Mouse (Mus musculus) naive thymus-derived CD4-positive, alpha-beta T cell, adult 2 months (primary cell): Measurements from ENCODE around the gene Fbln2.

Source experiments
- DNase-seq: peaks from one replicate; pipeline ENCODE4 v3.0.0-alpha.2; 2011; ENCODE audit warnings: low read depth

Gene Fbln2

DNA sequence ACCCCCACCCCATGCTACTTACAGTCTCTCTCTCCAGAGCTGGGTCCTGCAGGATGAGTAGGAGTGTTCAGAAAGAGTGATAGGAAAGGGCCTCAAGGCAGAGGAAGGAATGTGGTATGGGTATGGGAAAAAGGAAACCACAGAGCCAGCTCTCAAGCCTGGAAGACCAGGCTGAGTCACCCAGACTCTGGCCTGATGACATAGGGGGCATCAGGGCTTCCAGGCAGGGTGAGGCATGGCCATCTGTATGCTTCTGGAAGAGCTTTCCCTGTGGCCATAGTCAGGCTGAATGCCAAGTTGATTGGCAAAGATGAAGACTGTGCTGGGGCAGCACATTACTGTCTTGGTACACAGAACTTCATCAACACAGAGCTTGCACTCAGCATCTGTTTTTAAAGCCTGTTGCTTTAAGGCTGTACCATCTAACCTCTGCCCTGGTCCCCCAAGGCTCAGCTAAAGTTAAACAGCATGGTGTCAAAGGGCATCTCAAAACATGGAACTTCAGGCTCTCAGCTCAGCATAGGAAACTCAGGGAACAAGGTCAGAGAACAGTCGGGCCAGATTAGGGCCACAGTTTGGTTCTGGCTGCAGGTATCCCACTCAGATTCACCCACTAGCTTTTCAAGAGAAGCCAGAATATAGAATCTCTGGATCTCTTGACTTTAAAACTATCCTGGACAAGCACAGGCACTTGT is 19.3 kb upstream of the Fbln2 start:
- DNase-seq: no peak

DNA sequence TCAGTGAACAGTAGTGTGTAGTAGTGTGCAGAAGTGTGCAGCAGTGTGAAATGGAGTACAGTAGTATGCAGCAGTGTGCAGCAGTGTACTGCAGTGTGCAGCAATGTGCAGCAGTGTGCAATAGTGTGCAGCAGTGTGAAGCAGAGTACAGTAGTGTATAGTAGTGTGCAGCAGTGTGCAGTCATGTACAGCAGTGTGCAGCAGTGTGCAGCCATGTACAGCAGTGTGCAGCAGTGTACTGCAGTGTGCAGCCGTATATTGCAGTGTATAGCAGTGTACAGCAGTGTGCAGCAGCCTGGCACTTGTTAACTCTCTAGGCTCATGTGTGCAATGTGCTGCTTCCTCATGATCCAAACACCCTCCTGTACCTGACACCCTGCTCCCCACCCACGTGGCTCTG is 13.8 kb upstream of the Fbln2 start:
- DNase-seq: no peak

GRCm38 (mm10) chr6:91200429-91201188 is 11.6 kb upstream of the Fbln2 start:
- no peak for DNase-seq

- no peak for DNase-seq
Measured at GRCm38 (mm10) chr6:91201881-91202341, 10.3 kb upstream of the Fbln2 start.

GRCm38 (mm10) chr6:91202571-91202970 is 9.7 kb upstream of the Fbln2 start:
- DNase-seq: no peak

DNA sequence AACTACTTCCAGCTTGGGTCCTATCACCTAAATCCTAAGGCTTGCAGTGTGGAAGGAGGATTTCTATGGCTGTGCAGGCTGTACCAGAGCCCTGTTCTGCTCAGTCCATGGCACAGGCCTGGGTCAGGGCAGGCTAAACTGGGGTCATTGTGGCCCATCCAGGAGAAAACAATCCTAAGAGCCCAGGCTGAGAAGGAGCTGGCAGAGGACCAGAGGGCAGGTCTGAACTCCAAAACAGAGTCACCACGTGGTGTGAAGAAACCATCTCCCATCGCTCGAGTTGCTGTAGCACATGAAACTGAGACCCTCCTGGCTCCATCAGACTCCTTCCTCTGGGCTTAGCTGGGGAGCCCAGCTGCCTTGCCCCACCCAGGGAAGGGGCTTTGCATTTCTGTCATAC is 6.9 kb upstream of the Fbln2 start:
- no peak for DNase-seq

GRCm38 (mm10) chr6:91205791-91206190 is 6.5 kb upstream of the Fbln2 start:
- no peak for DNase-seq

DNA sequence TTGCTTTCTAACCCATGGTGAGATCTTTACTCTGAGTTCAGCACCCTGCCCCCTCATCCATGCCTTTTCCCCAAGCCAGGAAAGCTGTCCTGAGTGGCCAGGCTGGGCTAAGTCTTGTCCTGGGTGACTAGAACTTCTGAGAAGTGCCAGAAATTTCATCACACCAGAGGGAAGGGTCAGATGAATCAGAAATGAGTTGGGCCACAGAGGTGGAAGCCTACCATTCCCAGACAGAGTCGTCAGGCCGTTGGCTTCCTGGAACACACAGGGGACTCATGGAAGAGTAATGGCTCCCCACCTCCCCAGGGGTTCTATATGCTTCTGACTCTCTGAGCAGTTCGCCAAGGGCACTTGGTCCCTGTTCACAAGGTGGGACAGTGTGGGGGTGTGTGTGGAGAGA is 4.8 kb upstream of the Fbln2 start:
- DNase-seq: no peak

DNA sequence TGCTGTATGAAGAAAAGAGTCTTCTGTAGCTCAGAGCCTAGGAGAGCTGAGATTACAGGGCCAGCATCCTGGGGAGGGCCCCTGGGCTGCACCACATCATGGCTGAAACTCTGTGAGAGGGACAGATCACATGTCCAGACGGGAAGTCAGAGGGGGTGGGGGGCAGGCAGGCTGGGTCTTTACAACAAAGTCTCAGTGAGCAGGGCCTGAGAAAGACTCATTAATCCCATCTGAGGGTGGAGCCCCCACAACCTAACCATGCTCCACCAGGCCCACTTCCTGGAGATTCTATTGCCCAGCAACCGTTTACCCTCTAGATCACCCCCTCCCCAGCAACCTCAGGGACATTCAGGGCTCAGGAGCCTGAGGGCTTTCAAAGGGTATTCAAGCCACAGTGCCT is 2.5 kb upstream of the Fbln2 start:
- no peak for DNase-seq

- DNase-seq: no peak
Measured at GRCm38 (mm10) chr6:91210852-91211251, 1.4 kb upstream of the Fbln2 start.

DNA sequence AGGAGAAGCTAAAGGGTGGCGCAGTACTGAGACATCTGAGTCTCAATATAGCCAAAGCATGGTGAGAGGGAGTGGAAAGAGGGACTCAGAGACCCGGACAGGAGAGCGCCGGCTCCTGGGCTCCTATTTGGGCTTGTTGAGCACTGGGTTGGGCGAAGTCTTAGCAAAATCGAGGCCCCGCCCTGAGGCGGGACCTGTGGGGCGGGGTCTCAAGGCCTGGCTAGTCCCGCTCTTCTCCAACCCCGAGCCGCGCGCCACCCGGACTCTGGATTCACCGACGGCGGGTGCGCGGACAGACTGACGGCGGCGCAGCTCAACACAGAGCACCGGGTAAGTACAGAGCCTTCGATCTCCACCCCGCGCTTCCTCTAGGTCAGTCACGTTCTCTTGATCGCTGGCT is 316 bp downstream of the Fbln2 start:
- DNase-seq: no peak

- no peak for DNase-seq
Measured at GRCm38 (mm10) chr6:91213287-91214218, 1.3 kb downstream of the Fbln2 start.

- no peak for DNase-seq
Measured at GRCm38 (mm10) chr6:91215454-91215853, 3.2 kb downstream of the Fbln2 start.

DNA sequence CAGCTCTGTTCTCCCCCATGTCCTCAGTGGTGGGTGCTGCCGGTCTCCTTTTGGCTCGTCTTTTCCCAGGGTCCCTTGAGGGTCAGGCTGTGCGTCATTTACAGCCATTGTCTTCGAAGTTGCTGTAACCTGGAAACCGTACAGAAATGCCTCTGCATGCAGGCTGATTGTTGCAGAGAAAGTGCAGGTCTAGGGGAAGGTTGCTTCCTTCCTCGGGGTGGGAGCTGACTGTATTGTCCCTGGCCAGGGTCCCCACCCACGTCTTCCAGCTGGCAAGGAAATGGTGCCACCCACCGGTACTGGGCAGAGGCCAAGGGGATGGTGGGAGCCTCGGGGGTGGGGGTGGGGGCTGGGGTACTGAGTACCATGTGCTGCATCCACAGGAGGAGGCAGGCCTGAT is 6.2 kb downstream of the Fbln2 start:
- DNase-seq: no peak

- DNase-seq: no peak
Measured at GRCm38 (mm10) chr6:91218871-91219270, 6.6 kb downstream of the Fbln2 start.

DNA sequence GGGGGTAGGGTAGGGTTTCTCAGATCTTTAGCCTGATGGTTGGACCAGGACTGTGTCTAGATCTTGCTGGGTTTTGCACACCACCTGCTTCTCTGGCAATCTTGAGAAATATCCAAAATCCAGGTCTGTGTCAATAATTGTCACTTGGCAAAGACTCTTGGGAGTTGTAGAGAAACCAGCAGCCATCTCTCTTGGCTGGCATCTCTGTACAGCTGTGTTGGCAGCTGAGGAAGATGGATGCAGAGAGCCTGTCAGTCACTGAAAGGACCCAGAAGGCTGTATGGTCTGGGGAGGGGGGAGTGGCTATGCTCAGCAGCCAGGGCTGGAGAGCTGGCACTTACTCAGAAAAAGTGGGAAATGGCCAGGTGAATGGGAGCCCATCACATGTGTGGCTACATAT is 7.8 kb downstream of the Fbln2 start:
- DNase-seq: no peak

- DNase-seq: no peak
Measured at GRCm38 (mm10) chr6:91221094-91221493, 8.8 kb downstream of the Fbln2 start.

DNA sequence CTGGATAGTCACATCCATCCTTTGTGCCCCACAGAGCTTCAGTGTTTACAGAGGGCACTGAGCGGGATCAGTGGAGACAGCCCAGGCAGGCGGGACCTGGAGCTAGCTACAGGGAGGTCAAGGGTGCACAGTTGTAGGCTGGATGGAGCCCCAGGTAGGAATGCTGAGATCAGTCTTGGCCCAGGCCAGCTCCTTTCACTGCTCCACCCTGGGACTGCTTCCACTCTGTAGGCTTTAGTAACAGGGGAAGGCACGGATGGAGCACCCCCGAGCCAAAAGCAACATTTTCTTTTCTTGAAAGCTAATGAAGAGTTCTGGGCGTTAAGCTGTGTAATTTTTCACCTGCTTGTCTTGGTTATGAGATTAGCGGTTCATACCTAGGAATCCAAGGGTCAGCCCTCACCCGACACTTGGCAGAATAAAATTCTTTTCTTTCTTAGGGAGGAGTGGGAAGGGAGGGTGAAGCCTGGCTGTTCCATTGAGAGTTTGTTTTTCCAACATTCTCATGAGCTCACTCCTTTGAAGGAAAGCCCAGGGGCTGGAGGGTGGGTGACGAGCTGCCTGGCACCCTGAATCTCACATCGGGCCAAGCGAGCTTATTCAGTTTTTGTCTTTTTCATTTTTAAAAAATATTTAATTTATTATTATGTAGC is 10.6 kb downstream of the Fbln2 start:
- no peak for DNase-seq

DNA sequence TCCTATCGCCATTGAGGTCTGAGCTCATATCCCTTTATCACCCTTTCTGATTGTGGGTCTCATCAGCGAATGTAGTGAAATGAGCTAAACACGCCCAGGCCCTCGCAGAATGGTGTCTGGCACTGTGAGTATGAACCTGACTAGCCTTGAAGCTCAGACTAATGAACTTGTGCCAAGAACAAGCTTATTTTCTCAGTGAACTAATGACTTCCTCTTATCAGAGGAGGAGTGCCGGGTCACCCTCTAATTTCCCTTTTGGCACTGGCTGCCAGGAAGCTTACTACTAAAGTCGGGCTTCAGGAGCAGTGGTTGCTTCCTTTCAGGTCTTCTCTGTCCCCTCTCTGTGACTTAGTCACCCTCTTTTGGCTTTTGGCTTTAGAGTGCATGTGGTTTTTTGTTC is 12.7 kb downstream of the Fbln2 start:
- no peak for DNase-seq

DNA sequence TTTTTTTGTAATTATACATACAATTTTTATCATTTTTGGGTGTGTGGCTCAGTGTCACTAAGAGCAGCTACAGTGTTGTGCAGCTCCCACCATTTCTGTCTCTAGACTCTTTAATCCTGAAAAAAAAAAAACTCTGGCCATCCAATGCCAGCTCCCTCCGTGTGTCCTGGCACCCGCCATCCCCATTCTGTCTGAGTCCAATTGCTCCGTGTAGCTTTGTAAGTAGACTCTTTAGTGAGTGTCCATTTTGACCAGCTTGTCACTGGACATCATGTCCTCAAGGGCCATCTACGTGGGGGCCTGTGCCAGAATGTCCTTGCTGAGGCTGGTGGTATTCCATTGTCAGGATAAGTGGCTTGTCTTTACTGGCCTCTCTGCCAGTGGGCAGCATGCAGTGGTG is 13.1 kb downstream of the Fbln2 start:
- no peak for DNase-seq

DNA sequence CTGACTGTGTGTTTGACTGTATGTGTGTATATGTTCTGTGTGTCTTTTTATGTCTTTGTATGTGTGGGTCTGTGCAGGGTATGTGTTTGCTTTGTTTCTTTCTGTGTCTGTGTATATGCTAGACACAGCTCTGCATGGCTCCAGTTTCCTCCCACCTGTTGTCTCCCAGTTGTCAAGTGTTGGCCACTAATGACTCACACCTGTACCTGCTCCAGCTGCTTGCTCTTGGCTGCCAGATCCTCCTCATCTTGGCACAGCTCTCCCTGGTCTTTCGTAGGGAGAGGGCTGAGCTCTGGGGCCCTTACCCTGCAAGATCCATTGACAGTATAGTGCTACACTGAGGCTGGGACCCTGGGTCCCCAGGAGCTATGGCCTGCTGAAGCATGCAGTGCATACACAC is 13.8 kb downstream of the Fbln2 start:
- no peak for DNase-seq

GRCm38 (mm10) chr6:91228980-91229379 is 16.7 kb downstream of the Fbln2 start:
- DNase-seq: no peak
